Mouse (Mus musculus): ENCODE measurements around the gene Sec24d.

The Sec24d gene

DNA sequence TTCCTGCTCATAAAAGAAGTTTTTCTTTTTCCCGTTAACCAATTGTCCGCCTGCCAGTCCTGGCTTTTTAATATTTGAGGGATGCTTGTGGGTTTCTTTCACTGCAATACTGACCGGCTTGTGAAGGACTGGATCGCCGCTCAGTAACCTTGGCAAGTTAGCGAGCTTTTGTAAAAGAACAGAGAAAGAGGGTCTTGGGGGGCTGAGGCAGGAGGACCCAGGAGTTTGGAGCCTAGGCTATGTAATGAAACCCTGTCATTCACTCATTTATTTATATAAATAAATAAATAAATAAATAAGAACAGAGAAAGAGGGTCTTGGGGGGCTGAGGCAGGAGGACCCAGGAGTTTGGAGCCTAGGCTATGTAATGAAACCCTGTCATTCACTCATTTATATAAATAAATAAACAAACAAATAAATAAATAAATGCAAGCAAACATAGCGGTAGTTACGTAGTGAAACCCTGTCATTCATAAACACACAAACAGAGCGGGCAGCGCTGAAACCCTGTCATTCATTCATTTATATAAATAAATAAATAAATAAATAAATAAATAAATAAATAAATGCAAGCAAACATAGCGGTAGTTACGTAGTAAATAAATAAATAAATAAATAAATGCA is 119.0 kb downstream of the Sec24d start:
- in situ Hi-C loops (cut with MboI, MseI) = loop anchor here (5.0 kb wide), 1 partner anchor 56 kb away; no protein-coding TSS in a partner anchor

DNA sequence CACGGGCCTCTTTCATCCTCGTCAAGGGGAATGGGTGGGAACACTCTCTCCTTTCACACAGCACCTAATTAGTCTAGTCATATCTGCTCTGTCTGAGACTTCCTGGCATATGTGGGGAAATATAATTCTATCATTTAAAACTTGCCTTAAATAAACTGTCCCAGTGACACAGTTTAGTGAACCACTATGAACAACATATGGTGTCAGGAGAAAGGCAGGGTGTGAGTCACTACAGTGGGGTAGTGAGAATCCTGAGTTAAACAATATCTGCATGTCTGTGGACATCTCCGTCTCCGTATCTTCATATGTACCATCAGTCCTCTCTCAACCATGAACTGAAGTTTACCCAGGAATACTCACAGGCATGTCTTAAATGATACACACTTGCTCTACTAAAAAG is 123.9 kb downstream of the Sec24d start:
- in situ Hi-C loops (cut with MboI, MseI) = no loop called here

DNA sequence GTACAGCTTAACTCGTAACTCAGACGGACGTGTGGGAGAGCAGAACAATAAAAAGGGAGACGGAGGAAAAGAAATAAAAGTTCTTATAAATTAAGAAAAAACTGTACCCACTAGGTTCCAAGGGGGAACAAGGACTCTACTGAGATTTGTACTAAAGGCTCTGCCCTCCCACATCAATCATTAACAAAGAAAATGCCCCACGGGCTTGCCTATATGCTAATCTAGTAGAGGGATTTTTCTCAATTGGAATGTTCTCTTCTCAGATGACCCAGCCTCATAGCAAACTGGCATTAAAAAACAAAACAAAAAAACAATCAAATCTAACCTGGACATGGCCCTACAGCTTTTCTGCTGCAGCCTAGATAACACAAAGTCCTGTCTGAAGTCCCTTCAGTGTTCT is 128.4 kb downstream of the Sec24d start:
- in situ Hi-C loops (cut with MboI, MseI) = no loop called here

DNA sequence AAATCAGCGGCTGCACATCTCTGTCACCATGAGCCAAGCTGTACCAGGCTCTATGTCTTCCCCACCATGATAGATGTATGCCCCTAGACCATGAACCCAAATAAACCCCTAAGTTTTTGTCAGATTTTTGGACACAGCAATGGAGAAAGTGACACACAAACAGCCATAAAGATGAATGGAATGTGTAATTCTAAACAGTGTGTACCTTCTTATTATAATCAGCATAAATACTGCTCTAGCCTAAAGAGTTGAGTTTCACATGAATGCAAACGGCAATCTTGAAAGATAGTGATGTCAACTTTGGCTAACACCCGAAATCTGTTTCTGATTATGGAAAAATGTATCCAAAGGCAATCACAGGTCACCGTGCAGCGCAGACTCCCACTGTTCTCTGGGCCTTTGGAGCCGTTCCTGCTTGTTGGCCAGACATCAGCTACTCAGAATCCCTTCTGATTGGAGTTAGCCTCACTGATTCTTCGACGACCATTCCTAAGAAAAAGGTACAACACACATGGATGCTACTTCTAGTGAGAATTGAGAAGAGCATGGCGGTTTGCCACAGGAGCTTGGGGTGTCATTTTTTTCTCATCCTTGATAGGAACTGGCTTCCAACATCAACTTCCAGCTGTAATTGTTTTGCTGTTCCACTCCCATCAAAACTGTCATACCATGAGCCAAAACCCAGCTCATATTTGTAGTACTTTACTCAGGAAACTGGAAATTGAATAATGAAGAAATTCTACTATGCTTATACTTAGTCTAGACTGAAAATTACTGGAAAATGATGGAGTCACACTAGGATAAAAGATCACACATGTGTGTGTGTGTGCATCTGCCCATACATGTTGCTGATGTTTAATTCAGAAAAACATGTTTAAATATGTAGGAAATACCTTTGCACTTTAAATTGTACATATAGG is 130.6 kb downstream of the Sec24d start:
- in situ Hi-C loops (cut with MboI, MseI) = no loop called here

DNA sequence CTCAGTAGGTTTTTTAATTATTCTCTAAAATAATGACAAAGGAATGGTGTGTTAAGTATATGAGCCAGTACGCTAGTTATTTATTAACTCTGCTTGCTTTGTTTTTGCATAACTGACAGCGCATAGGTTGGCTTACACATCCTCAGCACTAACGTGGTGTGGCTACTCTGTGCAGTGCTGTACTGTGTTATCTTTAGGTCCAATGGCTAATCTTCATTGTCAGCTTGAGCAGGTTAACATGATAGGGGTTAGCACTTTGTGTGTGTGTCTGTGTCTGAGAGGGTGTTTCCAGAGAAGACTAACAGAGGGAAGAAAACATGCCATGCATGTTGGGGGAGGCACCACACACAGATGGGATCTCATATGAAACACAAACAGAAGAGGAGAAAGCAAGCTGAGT is 137.7 kb downstream of the Sec24d start:
- in situ Hi-C loops (cut with MboI, MseI) = no loop called here

DNA sequence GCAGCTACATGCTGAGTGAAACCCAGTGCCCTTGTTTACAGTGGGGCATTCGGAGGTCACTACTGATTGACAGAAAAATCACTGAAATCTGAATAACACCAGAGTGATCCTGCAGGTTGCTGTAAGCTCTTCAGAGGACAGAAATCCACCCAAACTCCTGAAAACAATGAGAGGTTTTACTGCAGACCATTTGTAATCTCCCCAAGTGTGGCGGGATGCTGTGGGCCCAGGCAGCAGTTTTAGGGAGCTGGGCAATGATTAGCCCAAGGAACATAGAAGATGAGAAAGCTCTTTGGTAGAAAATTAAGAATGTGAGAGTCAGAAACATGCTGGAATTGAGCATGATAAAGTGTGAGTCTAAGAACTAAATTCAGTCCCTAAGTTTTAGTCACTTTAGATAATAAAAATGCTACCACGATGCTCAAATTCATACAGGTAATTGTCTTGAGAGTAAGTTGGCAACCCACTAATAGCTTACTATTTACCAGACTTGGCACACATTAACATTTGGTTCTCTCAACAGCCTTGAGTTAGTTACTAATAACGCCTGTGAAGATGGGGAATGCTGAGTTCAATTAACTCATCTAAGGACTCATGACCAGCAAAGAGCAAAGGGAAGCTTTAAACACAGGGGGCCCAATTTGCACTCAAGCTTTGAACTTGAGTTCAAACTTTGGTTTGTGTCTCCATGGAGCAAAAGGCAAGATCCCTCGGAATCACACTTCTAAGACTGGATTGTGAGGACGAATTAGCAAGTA is 144.7 kb downstream of the Sec24d start:
- in situ Hi-C loops (cut with MboI, MseI) = no loop called here

DNA sequence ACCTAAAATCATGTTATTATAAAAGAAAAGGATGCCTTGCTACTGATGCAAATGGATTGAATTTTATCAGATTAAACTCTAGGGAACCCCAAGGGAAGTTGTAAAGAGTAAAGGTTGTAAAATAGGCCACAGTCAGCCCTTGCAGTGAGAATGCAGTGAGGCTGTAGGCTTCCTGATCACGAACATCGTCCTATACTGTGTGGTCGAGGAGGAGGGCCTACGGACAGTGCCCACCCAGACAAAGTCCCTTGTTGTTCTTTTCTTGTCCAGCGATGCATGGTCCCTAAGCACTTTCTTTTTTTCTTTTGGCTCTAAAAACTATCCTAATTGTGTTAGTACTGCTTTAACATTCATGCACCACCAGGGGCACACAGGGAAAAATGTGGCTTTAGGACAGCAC is 145.9 kb downstream of the Sec24d start:
- in situ Hi-C loops (cut with MboI, MseI) = no loop called here
